In genomic region chr14:90680377-90680776, GRCm38 (mm10) we compare ENCODE assay signal across 13 mouse cellular contexts.
"Had no signal": no experiment of that assay in that cellular context is flagged by ENCODE, and none has a peak within 500 bp of the region (broad histone marks: within the 10 kb centered on the region; RNA-seq: fewer than 3 reads in every experiment).

No protein-coding gene starts in this region.

- H3K27me3 ChIP-seq: limb, embryonic 12.5 days; neural tube, embryonic 12.5 days had no signal

- H3K27ac ChIP-seq: limb, embryonic 12.5 days; liver, embryonic 14.5 days; neural tube, embryonic 12.5 days had no signal

- H3K4me2 ChIP-seq: limb, embryonic 12.5 days; neural tube, embryonic 12.5 days had no signal

- H3K4me3 ChIP-seq: limb, embryonic 12.5 days; neural tube, embryonic 12.5 days had no signal

- H3K9me3 ChIP-seq: limb, embryonic 12.5 days; neural tube, embryonic 12.5 days had no signal

- H3K9ac ChIP-seq: limb, embryonic 12.5 days; liver, embryonic 14.5 days; neural tube, embryonic 12.5 days had no signal

- H3K36me3 ChIP-seq: limb, embryonic 12.5 days; neural tube, embryonic 12.5 days had no signal

- H3K4me1 ChIP-seq: limb, embryonic 12.5 days; neural tube, embryonic 12.5 days had no signal

- ATAC-seq: intestine, postnatal 0 days had no signal

- DNase-seq: kidney, adult 8-10 months; kidney, postnatal 4 days; liver; lung, adult 18-20 months; midbrain, embryonic 14.5 days; right cerebral cortex, postnatal 4 days; spleen, adult 18-20 months; thymus, adult 2 months; thymus, postnatal 25 days had no signal
